Mouse (Mus musculus) skeletal muscle tissue, postnatal 0 days (tissue): ENCODE data around the gene Cnn3. TPM values are rescaled to one million over a fixed set of nuclear protein-coding genes. Genes with fewer than 3 reads are reported as not detected.

Source experiments
- polyA plus RNA-seq: library from polyadenylated mRNA; unstranded; fragments of >200 nt; fragmentation: Nextera tagmentation; extraction: Ambion mirVana; gene quantifications from 2 replicates; pipeline ENCODE4 v1.2.1, GENCODE M21; 2015

The Cnn3 gene
- polyA plus RNA-seq: 252 and 281 TPM in 2 replicates

DNA sequence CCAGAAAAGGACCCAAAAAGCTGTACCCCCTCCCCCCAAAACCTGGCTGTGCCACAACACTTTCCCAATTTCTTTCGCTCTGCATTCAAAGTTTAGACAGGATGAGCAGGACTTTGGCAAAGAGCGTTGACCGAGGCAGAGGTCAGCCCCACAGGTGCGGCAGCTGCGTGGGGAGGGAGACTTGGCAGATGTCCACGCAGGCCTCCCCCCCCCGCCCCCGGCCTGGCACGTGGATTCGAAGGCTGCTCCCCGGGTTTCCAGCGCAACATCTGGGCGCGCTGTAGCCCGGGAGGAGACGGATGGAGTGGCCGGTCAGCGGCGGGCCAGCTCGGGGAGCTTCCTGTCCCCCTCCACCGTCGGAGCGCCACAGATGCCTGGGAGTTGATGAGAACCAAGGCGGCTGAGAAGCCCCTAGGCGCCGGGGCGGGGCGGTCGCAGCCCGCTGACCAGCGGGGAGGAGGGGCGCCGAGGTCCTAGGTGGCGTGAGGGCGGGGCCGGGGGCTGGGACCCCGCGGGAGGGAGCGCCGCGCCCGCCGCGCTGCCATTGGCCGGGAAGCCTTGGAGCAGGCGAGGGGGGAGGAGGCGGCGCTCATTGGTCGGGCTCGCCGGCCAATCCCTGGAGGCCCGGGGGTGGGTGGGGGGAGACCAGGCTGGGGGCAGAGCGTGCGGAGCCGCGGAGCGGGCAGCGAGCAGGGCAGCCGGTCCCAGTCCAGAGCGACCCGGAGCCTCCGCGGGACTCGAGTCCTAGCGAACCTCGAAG, at the start of gene Cnn3:
Gene Cnn3, plus strand, starts transcription at position 637 of the 760 bp plus-strand sequence.

Other genes with a start within 250 kb of the Cnn3 start
- gene Tmem56, start 143.4 kb upstream of the Cnn3 start, polyA plus RNA-seq: 1.0 and 1.2 TPM in 2 replicates
- gene Alg14, start 134.7 kb upstream of the Cnn3 start, polyA plus RNA-seq: 17.0 and 21.0 TPM in 2 replicates
- 4.5 and 6.5 TPM in 2 replicates for gene Slc44a3, start 105.9 kb downstream of the Cnn3 start, polyA plus RNA-seq
- not detected in 2 replicates for gene 4930432M17Rik, start 244.3 kb downstream of the Cnn3 start, polyA plus RNA-seq